Mouse (Mus musculus) testis, adult 2 months (tissue): ENCODE measurements at regions not wholly inside any gene's neighbourhood (a gene's known extent, or its start where the extent isn't known, plus 50 kb on each side); places are given as distances from the start of the nearest gene placed in this dataset.

Source experiments
- CTCF ChIP-seq: fragments of 200-500 bp; IDR thresholded peaks from 2 replicates; pipeline ENCODE4 v1.5.1; 2012; ENCODE audit warnings: low read depth, mild to moderate bottlenecking, inconsistent platforms, low read length, moderate library complexity; ENCODE audit not compliant: control insufficient read depth, insufficient read depth, insufficient replicate concordance
- POLR2A ChIP-seq: fragments of 200-500 bp; IDR thresholded peaks from 2 replicates; pipeline ENCODE4 v1.6.1; 2012; ENCODE audit warnings: low read depth, mild to moderate bottlenecking, inconsistent platforms, low read length, moderate library complexity; ENCODE audit not compliant: control insufficient read depth

DNA sequence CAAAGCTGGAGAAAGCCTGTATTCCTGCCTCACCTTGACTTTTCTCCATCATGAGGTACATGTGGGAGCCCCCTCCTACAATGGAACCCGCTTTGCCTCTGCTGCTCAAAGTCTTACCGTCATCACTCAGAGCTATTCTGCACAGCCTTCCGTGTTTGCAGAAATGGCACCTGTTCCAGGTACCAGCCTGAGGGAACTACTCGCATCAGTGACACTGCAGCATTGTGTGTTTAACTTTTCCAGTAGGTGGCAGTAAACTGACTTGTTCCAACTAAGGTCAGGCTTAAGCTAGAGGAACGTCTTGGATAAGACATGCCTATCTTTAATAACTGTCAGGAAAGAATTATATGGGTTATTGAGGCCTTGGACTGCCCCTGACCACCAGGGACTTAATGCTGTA lies 71.4 kb downstream of the Fam173b start:
- TF ChIP-seq CTCF = no peak; the same call in 1 of the 2 replicates
- TF ChIP-seq POLR2A = no peak
